In genomic region chr11:17738879-17739278, GRCm38 (mm10) we compare ENCODE assay signal across 23 mouse cellular contexts.
A peak's percentile ranks its signal among the peaks of the same experiment; 100 is the strongest.
DNase-seq lines count a peak whose midpoint lies in the region; ATAC-seq lines count a peak whose summit lies in the region.
"Had no signal": no experiment of that assay in that cellular context is flagged by ENCODE, and none has a peak within 500 bp of the region (broad histone marks: within the 10 kb centered on the region; RNA-seq: fewer than 3 reads in every experiment).

No protein-coding gene starts in this region.

- intact Hi-C loops in left cerebral cortex, postnatal 4 days (cut with DNase I) = no loop called here
- intact Hi-C loops in left cerebral cortex, postnatal 25 days (cut with DNase I) = no loop called here

- H3K4me2 ChIP-seq in kidney, embryonic 15.5 days = no peak overlapping the region
- H3K4me2 ChIP-seq: heart, embryonic 13.5 days; hindbrain, embryonic 12.5 days; limb, embryonic 15.5 days; liver, embryonic 13.5 days had no signal

- H3K9ac ChIP-seq in kidney, embryonic 15.5 days = no peak overlapping the region
- H3K9ac ChIP-seq: heart, embryonic 13.5 days; hindbrain, embryonic 12.5 days; limb, embryonic 15.5 days; liver, embryonic 13.5 days had no signal

- DNase-seq in left cerebral cortex, postnatal 4 days = peak; percentile 48
- DNase-seq in left cerebral cortex, postnatal 25 days (ENCODE audit: low spot score in 2 of 2) = no peak
- peak; percentile 53 for DNase-seq in cerebellum, adult 11 months
- peak; percentile 68 for DNase-seq in cerebellum, adult 8-10 months
- peak; percentile 89 to 90 for DNase-seq in cerebellum, postnatal 25 days
- no peak for DNase-seq in spleen, postnatal 14 days (ENCODE audit: low spot score in 2 of 2)
- no peak for DNase-seq in natural killer cell, adult 2 months (ENCODE audit: low spot score in 2 of 2)
- DNase-seq: adrenal gland, postnatal 25 days; heart, postnatal 14 days; kidney, adult 9 months; kidney, postnatal 14 days; liver, embryonic 13.5 days; lung, adult 18-20 months had no signal

- WGBS in kidney, embryonic 15.5 days = 60% methylated on average over 5 of the region's 5 CpGs

- H3K4me1 ChIP-seq in kidney, embryonic 15.5 days = no peaks in the 10 kb centered on the region
- H3K4me1 ChIP-seq: hindbrain, embryonic 12.5 days; limb, embryonic 10.5 days; limb, embryonic 15.5 days; liver, embryonic 13.5 days had no signal

- H3K27me3 ChIP-seq in kidney, embryonic 15.5 days = no peaks in the 10 kb centered on the region
- H3K27me3 ChIP-seq: heart, embryonic 13.5 days; hindbrain, embryonic 12.5 days; limb, embryonic 15.5 days; liver, embryonic 13.5 days had no signal

- H3K9me3 ChIP-seq in kidney, embryonic 15.5 days (replicated peaks) = no peaks in the 10 kb centered on the region
- H3K9me3 ChIP-seq: heart, embryonic 13.5 days; hindbrain, embryonic 12.5 days; limb, embryonic 10.5 days; limb, embryonic 15.5 days; liver, embryonic 13.5 days had no signal

- no peaks in the 10 kb centered on the region for H3K36me3 ChIP-seq in kidney, embryonic 15.5 days
- H3K36me3 ChIP-seq: heart, embryonic 13.5 days; hindbrain, embryonic 12.5 days; limb, embryonic 10.5 days; limb, embryonic 15.5 days; liver, embryonic 13.5 days had no signal

- ATAC-seq in kidney, embryonic 15.5 days (replicated peaks; ENCODE audit: low FRiP score) = no peak
- ATAC-seq: forebrain, embryonic 16.5 days; intestine, postnatal 0 days; lung, postnatal 0 days had no signal

- no peak overlapping the region for H3K27ac ChIP-seq in kidney, embryonic 15.5 days
- H3K27ac ChIP-seq: heart, embryonic 13.5 days; hindbrain, embryonic 12.5 days; limb, embryonic 10.5 days; limb, embryonic 15.5 days; liver, embryonic 13.5 days; macrophage had no signal

- no peak overlapping the region for H3K4me3 ChIP-seq in kidney, embryonic 15.5 days (replicated peaks)
- H3K4me3 ChIP-seq: erythroblast, embryonic 14.5 days; heart, embryonic 13.5 days; hindbrain, embryonic 12.5 days; limb, embryonic 10.5 days; limb, embryonic 15.5 days; liver, embryonic 13.5 days had no signal

Comparison
In these comparisons a context has a peak if more than half of its experiments do, and no peak if none do; other contexts are left out.
1. DNase-seq: peak in left cerebral cortex, postnatal 4 days (single experiment), cerebellum, adult 11 months (single experiment), cerebellum, adult 8-10 months (single experiment) and cerebellum, postnatal 25 days (2 of 2); none in left cerebral cortex, postnatal 25 days (0 of 2), spleen, postnatal 14 days (0 of 2) and natural killer cell, adult 2 months (0 of 2).